Mouse (Mus musculus): ENCODE results near the gene Gsdme.

GRCm38 (mm10) chr6:50273947-50274346 is 10.3 kb upstream of the Gsdme start:
- TF ChIP-seq CTCF (IDR thresholded peaks at IDR 0.05; ENCODE audit: low read depth, low read length): no peak
- no peak for TF ChIP-seq POLR2A (IDR thresholded peaks at IDR 0.05; ENCODE audit: insufficient read depth, low read length)

Measured in ES-Bruce4 (cell line).